Mouse (Mus musculus) small intestine, adult 2 months (tissue): ENCODE measurements around the gene Ap3d1.

Experiments used
- CTCF ChIP-seq: fragments of 200-500 bp; IDR thresholded peaks from 2 replicates; pipeline ENCODE4 v1.5.1; 2012; ENCODE audit warnings: low read depth, mild to moderate bottlenecking, control low read depth, inconsistent platforms, low read length, moderate library complexity, mixed read lengths; ENCODE audit not compliant: insufficient replicate concordance, insufficient read length; ENCODE audit errors: extremely low read depth
- POLR2A ChIP-seq: fragments of 200-500 bp; IDR thresholded peaks from 2 replicates; pipeline ENCODE4 v1.6.1; 2012; ENCODE audit warnings: low read depth, mild to moderate bottlenecking, control low read depth, inconsistent platforms, low read length, moderate library complexity

- TF ChIP-seq POLR2A: no peak
- peak; percentile 70; the same call in 1 of the 2 replicates for TF ChIP-seq CTCF
Observed at GRCm38 (mm10) chr10:80687850-80688249, 54.2 kb downstream of the Ap3d1 start.
